Mouse (Mus musculus): ENCODE measurements around the gene Ccl11. TPM values are rescaled to one million over a fixed set of nuclear protein-coding genes. Genes with fewer than 3 reads are reported as not detected.

Ccl11 gene
- polyA plus RNA-seq, 1 experiment from 2014 or later: 0.23 TPM

GRCm38 (mm10) chr11:82072374-82072773 lies 14.8 kb downstream of the Ccl11 start:
- no peak for ATAC-seq
- no peak overlapping the region for H3K4me2 ChIP-seq (ENCODE audit: low read length)
- H3K36me3 ChIP-seq (ENCODE audit: control insufficient read depth, insufficient read depth, low read length): no peaks in the 10 kb centered on the region
- H3K9ac ChIP-seq (ENCODE audit: low read depth, low read length): no peak overlapping the region
- H3K9me3 ChIP-seq (replicated peaks; ENCODE audit: control insufficient read depth, low read length, poor library complexity, severe bottlenecking): no peaks in the 10 kb centered on the region
- no peaks in the 10 kb centered on the region for H3K27me3 ChIP-seq (ENCODE audit: control insufficient read depth, insufficient read depth, low read depth, low read length)
- WGBS: 72% methylated on average over 1 of the region's 1 CpGs
- no peak overlapping the region for H3K27ac ChIP-seq (ENCODE audit: low read length)
- H3K4me3 ChIP-seq (ENCODE audit: low read depth, low read length): no peak overlapping the region
- H3K4me1 ChIP-seq (ENCODE audit: control insufficient read depth, insufficient read depth, low read length): no peaks in the 10 kb centered on the region

- no peaks in the 10 kb centered on the region for H3K36me3 ChIP-seq (ENCODE audit: control insufficient read depth, insufficient read depth, low read length)
- no peaks in the 10 kb centered on the region for H3K4me1 ChIP-seq (ENCODE audit: control insufficient read depth, insufficient read depth, low read length)
- no peak for ATAC-seq
- no peaks in the 10 kb centered on the region for H3K9me3 ChIP-seq (replicated peaks; ENCODE audit: control insufficient read depth, low read length, poor library complexity, severe bottlenecking)
- WGBS: 90% methylated on average over 3 of the region's 3 CpGs
- no peaks in the 10 kb centered on the region for H3K27me3 ChIP-seq (ENCODE audit: control insufficient read depth, insufficient read depth, low read depth, low read length)
- H3K4me3 ChIP-seq (ENCODE audit: low read depth, low read length): no peak overlapping the region
- no peak overlapping the region for H3K4me2 ChIP-seq (ENCODE audit: low read length)
- H3K9ac ChIP-seq (ENCODE audit: low read depth, low read length): no peak overlapping the region
- no peak overlapping the region for H3K27ac ChIP-seq (ENCODE audit: low read length)
Measured at GRCm38 (mm10) chr11:82072984-82073383, 15.4 kb downstream of the Ccl11 start.

- Histone ChIP-seq H3K4me2 (ENCODE audit: low read length) (no peak overlapping the region), H3K4me1 (ENCODE audit: control insufficient read depth, insufficient read depth, low read length) (no peaks in the 10 kb centered on the region), H3K27ac (ENCODE audit: low read length) (no peak overlapping the region), H3K27me3 (ENCODE audit: control insufficient read depth, insufficient read depth, low read depth, low read length) (no peaks in the 10 kb centered on the region), H3K4me3 (ENCODE audit: low read depth, low read length) (no peak overlapping the region), H3K9me3 (replicated peaks; ENCODE audit: control insufficient read depth, low read length, poor library complexity, severe bottlenecking) (no peaks in the 10 kb centered on the region), H3K36me3 (ENCODE audit: control insufficient read depth, insufficient read depth, low read length) (no peaks in the 10 kb centered on the region), H3K9ac (ENCODE audit: low read depth, low read length) (no peak overlapping the region)
- ATAC-seq: no peak
- WGBS: 85% methylated on average over 3 of the region's 3 CpGs
Measured at GRCm38 (mm10) chr11:82073686-82074085, 16.1 kb downstream of the Ccl11 start.

- Histone ChIP-seq H3K4me3 (ENCODE audit: low read depth, low read length) (no peak overlapping the region), H3K9me3 (replicated peaks; ENCODE audit: control insufficient read depth, low read length, poor library complexity, severe bottlenecking) (no peaks in the 10 kb centered on the region), H3K27ac (ENCODE audit: low read length) (no peak overlapping the region), H3K9ac (ENCODE audit: low read depth, low read length) (no peak overlapping the region), H3K36me3 (ENCODE audit: control insufficient read depth, insufficient read depth, low read length) (no peaks in the 10 kb centered on the region), H3K4me2 (ENCODE audit: low read length) (no peak overlapping the region), H3K27me3 (ENCODE audit: control insufficient read depth, insufficient read depth, low read depth, low read length) (no peaks in the 10 kb centered on the region), H3K4me1 (ENCODE audit: control insufficient read depth, insufficient read depth, low read length) (no peaks in the 10 kb centered on the region)
- 82% methylated on average over 3 of the region's 3 CpGs for WGBS
- ATAC-seq: no peak
Measured at GRCm38 (mm10) chr11:82077031-82077430, 19.4 kb downstream of the Ccl11 start.

- Histone ChIP-seq H3K27me3 (ENCODE audit: control insufficient read depth, insufficient read depth, low read depth, low read length) (no peaks in the 10 kb centered on the region), H3K4me1 (ENCODE audit: control insufficient read depth, insufficient read depth, low read length) (no peaks in the 10 kb centered on the region), H3K27ac (ENCODE audit: low read length) (no peak overlapping the region), H3K9me3 (replicated peaks; ENCODE audit: control insufficient read depth, low read length, poor library complexity, severe bottlenecking) (no peaks in the 10 kb centered on the region), H3K36me3 (ENCODE audit: control insufficient read depth, insufficient read depth, low read length) (no peaks in the 10 kb centered on the region), H3K4me2 (ENCODE audit: low read length) (no peak overlapping the region), H3K9ac (ENCODE audit: low read depth, low read length) (no peak overlapping the region), H3K4me3 (ENCODE audit: low read depth, low read length) (no peak overlapping the region)
- no peak for ATAC-seq
Measured at GRCm38 (mm10) chr11:82078136-82078730, 20.6 kb downstream of the Ccl11 start.

- Histone ChIP-seq H3K4me2 (ENCODE audit: low read length) (no peak overlapping the region), H3K4me1 (ENCODE audit: control insufficient read depth, insufficient read depth, low read length) (no peaks in the 10 kb centered on the region), H3K9ac (ENCODE audit: low read depth, low read length) (no peak overlapping the region), H3K36me3 (ENCODE audit: control insufficient read depth, insufficient read depth, low read length) (no peaks in the 10 kb centered on the region), H3K27ac (ENCODE audit: low read length) (no peak overlapping the region), H3K4me3 (ENCODE audit: low read depth, low read length) (no peak overlapping the region), H3K27me3 (ENCODE audit: control insufficient read depth, insufficient read depth, low read depth, low read length) (no peaks in the 10 kb centered on the region), H3K9me3 (replicated peaks; ENCODE audit: control insufficient read depth, low read length, poor library complexity, severe bottlenecking) (no peaks in the 10 kb centered on the region)
- 84% methylated on average over 3 of the region's 3 CpGs for WGBS
- ATAC-seq: no peak
Measured at GRCm38 (mm10) chr11:82080865-82081264, 23.2 kb downstream of the Ccl11 start.

- no peak overlapping the region for H3K27ac ChIP-seq (ENCODE audit: low read length)
- H3K9ac ChIP-seq (ENCODE audit: low read depth, low read length): no peak overlapping the region
- H3K9me3 ChIP-seq (replicated peaks; ENCODE audit: control insufficient read depth, low read length, poor library complexity, severe bottlenecking): no peaks in the 10 kb centered on the region
- no peaks in the 10 kb centered on the region for H3K27me3 ChIP-seq (ENCODE audit: control insufficient read depth, insufficient read depth, low read depth, low read length)
- 84% methylated on average over 3 of the region's 3 CpGs for WGBS
- no peak overlapping the region for H3K4me2 ChIP-seq (ENCODE audit: low read length)
- no peak overlapping the region for H3K4me3 ChIP-seq (ENCODE audit: low read depth, low read length)
- no peak for ATAC-seq
- H3K4me1 ChIP-seq (ENCODE audit: control insufficient read depth, insufficient read depth, low read length): no peaks in the 10 kb centered on the region
- H3K36me3 ChIP-seq (ENCODE audit: control insufficient read depth, insufficient read depth, low read length): no peaks in the 10 kb centered on the region
Measured at GRCm38 (mm10) chr11:82084360-82084759, 26.7 kb downstream of the Ccl11 start.

- H3K9me3 ChIP-seq (replicated peaks; ENCODE audit: control insufficient read depth, low read length, poor library complexity, severe bottlenecking): no peaks in the 10 kb centered on the region
- 91% methylated on average over 10 of the region's 10 CpGs for WGBS
- no peak overlapping the region for H3K4me3 ChIP-seq (ENCODE audit: low read depth, low read length)
- no peaks in the 10 kb centered on the region for H3K27me3 ChIP-seq (ENCODE audit: control insufficient read depth, insufficient read depth, low read depth, low read length)
- no peaks in the 10 kb centered on the region for H3K36me3 ChIP-seq (ENCODE audit: control insufficient read depth, insufficient read depth, low read length)
- no peak overlapping the region for H3K4me2 ChIP-seq (ENCODE audit: low read length)
- no peak overlapping the region for H3K9ac ChIP-seq (ENCODE audit: low read depth, low read length)
- no peak for ATAC-seq
- H3K4me1 ChIP-seq (ENCODE audit: control insufficient read depth, insufficient read depth, low read length): no peaks in the 10 kb centered on the region
- no peak overlapping the region for H3K27ac ChIP-seq (ENCODE audit: low read length)
Measured at GRCm38 (mm10) chr11:82099511-82100323, 42.1 kb downstream of the Ccl11 start.

- no peaks in the 10 kb centered on the region for H3K9me3 ChIP-seq (replicated peaks; ENCODE audit: control insufficient read depth, low read length, poor library complexity, severe bottlenecking)
- no peaks in the 10 kb centered on the region for H3K4me1 ChIP-seq (ENCODE audit: control insufficient read depth, insufficient read depth, low read length)
- ATAC-seq: no peak
- no peak overlapping the region for H3K4me2 ChIP-seq (ENCODE audit: low read length)
- no peaks in the 10 kb centered on the region for H3K36me3 ChIP-seq (ENCODE audit: control insufficient read depth, insufficient read depth, low read length)
- WGBS: 83% methylated on average over 4 of the region's 4 CpGs
- H3K27ac ChIP-seq (ENCODE audit: low read length): no peak overlapping the region
- no peak overlapping the region for H3K4me3 ChIP-seq (ENCODE audit: low read depth, low read length)
- no peaks in the 10 kb centered on the region for H3K27me3 ChIP-seq (ENCODE audit: control insufficient read depth, insufficient read depth, low read depth, low read length)
- H3K9ac ChIP-seq (ENCODE audit: low read depth, low read length): no peak overlapping the region
Measured at GRCm38 (mm10) chr11:82101087-82101486, 43.5 kb downstream of the Ccl11 start.
